Mouse (Mus musculus) limb, embryonic 13.5 days (tissue): ENCODE measurements at regions not wholly inside any gene's neighbourhood (a gene's known extent, or its start where the extent isn't known, plus 50 kb on each side); places are given as distances from the start of the nearest gene placed in this dataset.
A peak's percentile ranks its signal among the peaks of the same experiment; 100 is the strongest.

Source experiments
- ATAC-seq: fragments of 200-750 bp; cut with Nextera tagmentation; 2 replicates; pipeline ENCODE4 v1.8.0; 2017; ENCODE audit warnings: low read depth, moderate number of reproducible peaks, moderate TSS enrichment; ENCODE audit not compliant: low FRiP score
- H3K27ac ChIP-seq: fragments of 300-500 bp; sonication (generic); 2 replicates; pipeline ENCODE4 v1.5.1; 2015; ENCODE audit warnings: inconsistent platforms, mild to moderate bottlenecking, moderate library complexity
- H3K27me3 ChIP-seq: fragments of 300-500 bp; sonication (generic); 2 replicates; pipeline ENCODE4 v1.6.1; 2015; ENCODE audit warnings: mild to moderate bottlenecking, inconsistent platforms
- H3K36me3 ChIP-seq: fragments of 300-500 bp; sonication (generic); 2 replicates; pipeline ENCODE4 v1.6.1; 2015; ENCODE audit warnings: inconsistent platforms, mild to moderate bottlenecking, moderate library complexity
- H3K4me1 ChIP-seq: fragments of 300-500 bp; sonication (generic); 2 replicates; pipeline ENCODE4 v1.6.1; 2015; ENCODE audit warnings: inconsistent platforms
- H3K4me2 ChIP-seq: fragments of 300-500 bp; sonication (generic); replicated peaks from 2 replicates; pipeline ENCODE4 v1.6.1; 2015; ENCODE audit warnings: inconsistent platforms, mild to moderate bottlenecking, moderate library complexity
- H3K4me3 ChIP-seq: fragments of 300-500 bp; sonication (generic); 2 replicates; pipeline ENCODE4 v1.5.1; 2015; ENCODE audit warnings: moderate library complexity, mild to moderate bottlenecking, inconsistent platforms
- H3K9ac ChIP-seq: fragments of 300-500 bp; sonication (generic); 2 replicates; pipeline ENCODE4 v1.6.1; 2015; ENCODE audit warnings: mild to moderate bottlenecking, inconsistent platforms
- H3K9me3 ChIP-seq: fragments of 300-500 bp; sonication (generic); 2 replicates; pipeline ENCODE4 v1.6.1; 2016; ENCODE audit warnings: inconsistent platforms
- WGBS: fragments of 180-500 bp; shearing (Covaris S2); methylation state at CpG from one replicate; pipeline ENCODE4 v1.1.7; 2015; 5-methylcytosine and 5-hydroxymethylcytosine counted together

GRCm38 (mm10) chr15:40356096-40356495, 221.9 kb downstream of the 9330182O14Rik start:
- no peaks in the 10 kb centered on the region for H3K27me3 ChIP-seq
- ATAC-seq, result no peak
- whole genome bisulfite sequencing, result 76% methylated on average over 3 of the region's 3 CpGs
- H3K27ac ChIP-seq, result no peak overlapping the region
- H3K4me3 ChIP-seq, result no peak overlapping the region
- no peaks in the 10 kb centered on the region for H3K4me1 ChIP-seq
- no peak overlapping the region for H3K4me2 ChIP-seq
- no peak overlapping the region for H3K9ac ChIP-seq
- H3K9me3 ChIP-seq, result no peaks in the 10 kb centered on the region
- H3K36me3 ChIP-seq, result no peaks in the 10 kb centered on the region

- Histone ChIP-seq H3K4me2 (no peak overlapping the region), H3K4me1 (no peaks in the 10 kb centered on the region), H3K36me3 (no peaks in the 10 kb centered on the region), H3K9ac (no peak overlapping the region), H3K27ac (no peak overlapping the region), H3K4me3 (no peak overlapping the region), H3K9me3 (no peaks in the 10 kb centered on the region), H3K27me3 (no peaks in the 10 kb centered on the region)
- WGBS, result 67% methylated on average over 2 of the region's 2 CpGs
- ATAC-seq, result no peak
These were observed 224.2 kb downstream of the 9330182O14Rik start for GRCm38 (mm10) chr15:40358341-40358740.

- no peak overlapping the region for H3K4me2 ChIP-seq
- no peaks in the 10 kb centered on the region for H3K36me3 ChIP-seq
- no peak overlapping the region for H3K9ac ChIP-seq
- H3K9me3 ChIP-seq, result no peaks in the 10 kb centered on the region
- WGBS, result 83% methylated on average over 11 of the region's 11 CpGs
- no peaks in the 10 kb centered on the region for H3K4me1 ChIP-seq
- ATAC-seq, result no peak
- H3K27ac ChIP-seq, result no peak overlapping the region
- H3K4me3 ChIP-seq, result no peak overlapping the region
- no peaks in the 10 kb centered on the region for H3K27me3 ChIP-seq
These were observed 227.8 kb downstream of the 9330182O14Rik start for GRCm38 (mm10) chr15:40361849-40362533.

- peak; percentile 28; the same call in 1 of the 2 replicates for ATAC-seq
- no peaks in the 10 kb centered on the region for H3K27me3 ChIP-seq
- H3K9me3 ChIP-seq, result no peaks in the 10 kb centered on the region
- H3K9ac ChIP-seq, result no peak overlapping the region
- H3K4me1 ChIP-seq, result no peaks in the 10 kb centered on the region
- H3K4me2 ChIP-seq, result no peak overlapping the region
- 76% methylated on average over 1 of the region's 1 CpGs for WGBS
- H3K36me3 ChIP-seq, result no peaks in the 10 kb centered on the region
- H3K27ac ChIP-seq, result no peak overlapping the region
- no peak overlapping the region for H3K4me3 ChIP-seq
These were observed 230.1 kb downstream of the 9330182O14Rik start for GRCm38 (mm10) chr15:40364221-40364621.

GRCm38 (mm10) chr15:40365613-40366012, 231.4 kb downstream of the 9330182O14Rik start:
- no peak for ATAC-seq
- Histone ChIP-seq H3K27me3 (no peaks in the 10 kb centered on the region), H3K4me3 (no peak overlapping the region), H3K9ac (no peak overlapping the region), H3K27ac (no peak overlapping the region), H3K4me2 (no peak overlapping the region), H3K4me1 (no peaks in the 10 kb centered on the region), H3K9me3 (no peaks in the 10 kb centered on the region), H3K36me3 (no peaks in the 10 kb centered on the region)

GRCm38 (mm10) chr15:40367026-40367425, 232.9 kb downstream of the 9330182O14Rik start:
- Histone ChIP-seq H3K9ac (no peak overlapping the region), H3K27me3 (no peaks in the 10 kb centered on the region), H3K27ac (no peak overlapping the region), H3K36me3 (no peaks in the 10 kb centered on the region), H3K4me3 (no peak overlapping the region), H3K9me3 (no peaks in the 10 kb centered on the region), H3K4me1 (no peaks in the 10 kb centered on the region), H3K4me2 (no peak overlapping the region)
- WGBS, result 61% methylated on average over 1 of the region's 1 CpGs
- ATAC-seq, result no peak

GRCm38 (mm10) chr15:40368746-40369145, 234.6 kb downstream of the 9330182O14Rik start:
- Histone ChIP-seq H3K27ac (no peak overlapping the region), H3K36me3 (no peaks in the 10 kb centered on the region), H3K4me2 (no peak overlapping the region), H3K4me3 (no peak overlapping the region), H3K9ac (no peak overlapping the region), H3K9me3 (no peaks in the 10 kb centered on the region), H3K4me1 (no peaks in the 10 kb centered on the region), H3K27me3 (no peaks in the 10 kb centered on the region)
- no peak for ATAC-seq
- 85% methylated on average over 3 of the region's 3 CpGs for WGBS

- no peak overlapping the region for H3K4me2 ChIP-seq
- H3K36me3 ChIP-seq, result no peaks in the 10 kb centered on the region
- H3K27me3 ChIP-seq, result no peaks in the 10 kb centered on the region
- H3K4me3 ChIP-seq, result no peak overlapping the region
- no peak overlapping the region for H3K27ac ChIP-seq
- no peaks in the 10 kb centered on the region for H3K4me1 ChIP-seq
- no peaks in the 10 kb centered on the region for H3K9me3 ChIP-seq
- 85% methylated on average over 4 of the region's 4 CpGs for WGBS
- H3K9ac ChIP-seq, result no peak overlapping the region
- ATAC-seq, result no peak
These were observed 237.3 kb downstream of the 9330182O14Rik start for GRCm38 (mm10) chr15:40371486-40371885.

- Histone ChIP-seq H3K4me3 (no peak overlapping the region), H3K9me3 (no peaks in the 10 kb centered on the region), H3K36me3 (no peaks in the 10 kb centered on the region), H3K4me2 (no peak overlapping the region), H3K4me1 (no peaks in the 10 kb centered on the region), H3K27me3 (no peaks in the 10 kb centered on the region), H3K9ac (no peak overlapping the region), H3K27ac (no peak overlapping the region)
- ATAC-seq, result no peak
- WGBS, result 71% methylated on average over 2 of the region's 2 CpGs
These were observed 252.4 kb downstream of the 9330182O14Rik start for GRCm38 (mm10) chr15:40386526-40386925.

- H3K4me1 ChIP-seq, result no peaks in the 10 kb centered on the region
- no peak overlapping the region for H3K4me3 ChIP-seq
- H3K9ac ChIP-seq, result no peak overlapping the region
- no peak for ATAC-seq
- no peak overlapping the region for H3K4me2 ChIP-seq
- H3K9me3 ChIP-seq, result no peaks in the 10 kb centered on the region
- WGBS, result 83% methylated on average over 2 of the region's 2 CpGs
- no peaks in the 10 kb centered on the region for H3K36me3 ChIP-seq
- no peak overlapping the region for H3K27ac ChIP-seq
- no peaks in the 10 kb centered on the region for H3K27me3 ChIP-seq
These were observed 253.6 kb downstream of the 9330182O14Rik start for GRCm38 (mm10) chr15:40387746-40388145.

- H3K4me1 ChIP-seq, result no peaks in the 10 kb centered on the region
- H3K9ac ChIP-seq, result no peak overlapping the region
- WGBS, result 89% methylated on average over 2 of the region's 2 CpGs
- H3K27me3 ChIP-seq, result no peaks in the 10 kb centered on the region
- no peaks in the 10 kb centered on the region for H3K36me3 ChIP-seq
- no peak for ATAC-seq
- no peak overlapping the region for H3K27ac ChIP-seq
- H3K4me3 ChIP-seq, result no peak overlapping the region
- no peak overlapping the region for H3K4me2 ChIP-seq
- no peaks in the 10 kb centered on the region for H3K9me3 ChIP-seq
These were observed 254.6 kb downstream of the 9330182O14Rik start for GRCm38 (mm10) chr15:40388806-40389205.

- H3K27me3 ChIP-seq, result no peaks in the 10 kb centered on the region
- ATAC-seq, result no peak
- no peaks in the 10 kb centered on the region for H3K4me1 ChIP-seq
- H3K36me3 ChIP-seq, result no peaks in the 10 kb centered on the region
- no peak overlapping the region for H3K4me3 ChIP-seq
- H3K9ac ChIP-seq, result no peak overlapping the region
- no peak overlapping the region for H3K27ac ChIP-seq
- H3K4me2 ChIP-seq, result no peak overlapping the region
- H3K9me3 ChIP-seq, result no peaks in the 10 kb centered on the region
- 71% methylated on average over 4 of the region's 4 CpGs for WGBS
These were observed 301.0 kb downstream of the 9330182O14Rik start for GRCm38 (mm10) chr15:40435156-40435555.

- H3K9ac ChIP-seq, result no peak overlapping the region
- no peaks in the 10 kb centered on the region for H3K27me3 ChIP-seq
- no peak overlapping the region for H3K27ac ChIP-seq
- H3K4me1 ChIP-seq, result no peaks in the 10 kb centered on the region
- no peak for ATAC-seq
- no peak overlapping the region for H3K4me3 ChIP-seq
- H3K36me3 ChIP-seq, result no peaks in the 10 kb centered on the region
- 65% methylated on average over 3 of the region's 3 CpGs for WGBS
- H3K4me2 ChIP-seq, result no peak overlapping the region
- no peaks in the 10 kb centered on the region for H3K9me3 ChIP-seq
These were observed 302.5 kb downstream of the 9330182O14Rik start for GRCm38 (mm10) chr15:40436688-40437087.
